Mouse (Mus musculus): ENCODE results near the gene Ndufb7. TPM values are rescaled to one million over a fixed set of nuclear protein-coding genes. Genes with fewer than 3 reads are reported as not detected.
"Not testable (repeated sequence)": the region's sequence is repeated elsewhere in the genome, so short reads cannot be mapped to it uniquely, and the experiment has no call there.

The Ndufb7 gene
- polyA plus RNA-seq, 1 experiment from 2014 or later, result 316 TPM

GRCm38 (mm10) chr8:83593325-83594166 lies 27.1 kb downstream of the Ndufb7 start:
- Histone ChIP-seq H3K4me2 (peak overlapping the region; percentile 84), H3K36me3 (no peaks in the 10 kb centered on the region), H3K4me3 (peak overlapping the region; percentile 87), H3K27ac (peak overlapping the region; percentile 81), H3K4me1 (peaks cover 17% of the 10 kb centered on the region; the same call in 1 of the 2 replicates), H3K27me3 (no peaks in the 10 kb centered on the region), H3K9ac (peak overlapping the region; percentile 89), H3K9me3 (no peaks in the 10 kb centered on the region)
- WGBS, result 2% methylated on average over 22 of the region's 22 CpGs
- ATAC-seq (ENCODE audit: borderline replicate concordance, extremely low read depth, low FRiP score, low TSS enrichment), result peak; percentile 8; the same call in 1 of the 2 replicates

GRCm38 (mm10) chr8:83594167-83595049 lies 27.9 kb downstream of the Ndufb7 start:
- H3K36me3 ChIP-seq, result no peaks in the 10 kb centered on the region
- H3K27ac ChIP-seq, result peak overlapping the region; percentile 81
- ATAC-seq (ENCODE audit: borderline replicate concordance, extremely low read depth, low FRiP score, low TSS enrichment), result peak; percentile 99
- H3K9ac ChIP-seq, result peak overlapping the region; percentile 89
- WGBS, result under 1% methylated on average over 43 of the region's 43 CpGs
- H3K27me3 ChIP-seq, result no peaks in the 10 kb centered on the region
- H3K4me2 ChIP-seq, result peak overlapping the region; percentile 84
- H3K4me1 ChIP-seq, result peaks cover 17% of the 10 kb centered on the region; the same call in 1 of the 2 replicates
- no peaks in the 10 kb centered on the region for H3K9me3 ChIP-seq
- peak overlapping the region; percentile 87 for H3K4me3 ChIP-seq

GRCm38 (mm10) chr8:83595050-83595345 lies 28.5 kb downstream of the Ndufb7 start:
- not testable (repeated sequence) for H3K27me3 ChIP-seq; H3K36me3 ChIP-seq; H3K9me3 ChIP-seq; ATAC-seq (ENCODE audit: borderline replicate concordance, extremely low read depth, low FRiP score, low TSS enrichment)
- WGBS, result 56% methylated on average over 3 of the region's 3 CpGs
- peak overlapping the region; percentile 87 for H3K4me3 ChIP-seq
- peak overlapping the region; percentile 84 for H3K4me2 ChIP-seq
- H3K27ac ChIP-seq, result peak overlapping the region; percentile 81
- H3K4me1 ChIP-seq, result peaks cover 17% of the 10 kb centered on the region; the same call in 1 of the 2 replicates
- H3K9ac ChIP-seq, result peak overlapping the region; percentile 45

GRCm38 (mm10) chr8:83596369-83596768 lies 29.9 kb downstream of the Ndufb7 start:
- no peak overlapping the region for H3K4me3 ChIP-seq
- H3K9me3 ChIP-seq, result no peaks in the 10 kb centered on the region
- no peak for ATAC-seq (ENCODE audit: borderline replicate concordance, extremely low read depth, low FRiP score, low TSS enrichment)
- peaks cover 17% of the 10 kb centered on the region; the same call in 1 of the 2 replicates for H3K4me1 ChIP-seq
- H3K4me2 ChIP-seq, result no peak overlapping the region
- no peaks in the 10 kb centered on the region for H3K27me3 ChIP-seq
- H3K36me3 ChIP-seq, result no peaks in the 10 kb centered on the region
- WGBS, result 18% methylated on average over 3 of the region's 3 CpGs
- H3K9ac ChIP-seq, result no peak overlapping the region
- no peak overlapping the region for H3K27ac ChIP-seq

GRCm38 (mm10) chr8:83598146-83598545 lies 31.7 kb downstream of the Ndufb7 start:
- no peak overlapping the region for H3K4me2 ChIP-seq
- no peak overlapping the region for H3K9ac ChIP-seq
- H3K27ac ChIP-seq, result no peak overlapping the region
- no peaks in the 10 kb centered on the region for H3K27me3 ChIP-seq
- no peak overlapping the region for H3K4me3 ChIP-seq
- WGBS, result 14% methylated on average over 1 of the region's 1 CpGs
- H3K9me3 ChIP-seq, result no peaks in the 10 kb centered on the region
- ATAC-seq (ENCODE audit: borderline replicate concordance, extremely low read depth, low FRiP score, low TSS enrichment), result no peak
- H3K36me3 ChIP-seq, result no peaks in the 10 kb centered on the region
- peaks cover 6% of the 10 kb centered on the region; the same call in 1 of the 2 replicates for H3K4me1 ChIP-seq

- H3K9me3 ChIP-seq, result no peaks in the 10 kb centered on the region
- H3K36me3 ChIP-seq, result no peaks in the 10 kb centered on the region
- H3K4me3 ChIP-seq, result no peak overlapping the region
- no peaks in the 10 kb centered on the region for H3K27me3 ChIP-seq
- no peak for ATAC-seq (ENCODE audit: borderline replicate concordance, extremely low read depth, low FRiP score, low TSS enrichment)
- 0 out of 2 replicates have a peak, but pooled peaks cover 3% of the 10 kb centered on the region for H3K4me1 ChIP-seq
- H3K4me2 ChIP-seq, result no peak overlapping the region
- H3K27ac ChIP-seq, result no peak overlapping the region
- no peak overlapping the region for H3K9ac ChIP-seq
Observed at GRCm38 (mm10) chr8:83599814-83600213, 33.3 kb downstream of the Ndufb7 start.

GRCm38 (mm10) chr8:83602650-83603029 lies 36.2 kb downstream of the Ndufb7 start:
- 67% methylated on average over 2 of the region's 2 CpGs for WGBS

GRCm38 (mm10) chr8:83607661-83608397 lies 41.4 kb downstream of the Ndufb7 start, which contains the start of the genes Tecr and Dnajb1:
Gene Tecr (minus strand): TSS chr8:83607971.
Gene Dnajb1 (plus strand): TSS chr8:83608193.
- Histone ChIP-seq H3K27me3 (no peaks in the 10 kb centered on the region), H3K9ac (peak within 1 kb of the TSS; percentile 94), H3K36me3 (peaks cover 31% of the 10 kb centered on the region), H3K4me3 (peak within 1 kb of the TSS; percentile 89), H3K9me3 (no peaks in the 10 kb centered on the region), H3K4me2 (peak within 1 kb of the TSS; percentile 57), H3K27ac (peak within 1 kb of the TSS; percentile 99), H3K4me1 (peaks cover 16% of the 10 kb centered on the region)
- WGBS, result under 1% methylated on average over 69 of the region's 69 CpGs
- ATAC-seq (ENCODE audit: borderline replicate concordance, extremely low read depth, low FRiP score, low TSS enrichment), result peak; percentile 98

More at GRCm38 (mm10) chr8:83602650-83603029, 36.2 kb downstream of the Ndufb7 start:
- H3K4me1 ChIP-seq, result peaks cover 9% of the 10 kb centered on the region
- no peak overlapping the region for H3K9ac ChIP-seq
- H3K9me3 ChIP-seq, result no peaks in the 10 kb centered on the region
- no peak overlapping the region for H3K27ac ChIP-seq
- no peak for ATAC-seq (ENCODE audit: borderline replicate concordance, extremely low read depth, low FRiP score, low TSS enrichment)
- no peak overlapping the region for H3K4me2 ChIP-seq
- H3K4me3 ChIP-seq, result no peak overlapping the region
- no peaks in the 10 kb centered on the region for H3K36me3 ChIP-seq
- no peaks in the 10 kb centered on the region for H3K27me3 ChIP-seq

- Histone ChIP-seq H3K27ac (peak overlapping the region; percentile 99), H3K36me3 (peaks cover 37% of the 10 kb centered on the region), H3K4me2 (peak overlapping the region; percentile 57), H3K9ac (peak overlapping the region; percentile 94), H3K27me3 (no peaks in the 10 kb centered on the region), H3K9me3 (no peaks in the 10 kb centered on the region), H3K4me3 (peak overlapping the region; percentile 89), H3K4me1 (peaks cover 16% of the 10 kb centered on the region)
- peak; percentile 84 for ATAC-seq (ENCODE audit: borderline replicate concordance, extremely low read depth, low FRiP score, low TSS enrichment)
- WGBS, result under 1% methylated on average over 51 of the region's 51 CpGs
Observed at GRCm38 (mm10) chr8:83608398-83608829, 41.9 kb downstream of the Ndufb7 start.

- H3K27me3 ChIP-seq, result no peaks in the 10 kb centered on the region
- peaks cover 16% of the 10 kb centered on the region for H3K4me1 ChIP-seq
- ATAC-seq (ENCODE audit: borderline replicate concordance, extremely low read depth, low FRiP score, low TSS enrichment), result no peak
- 20% methylated on average over 9 of the region's 9 CpGs for WGBS
- H3K27ac ChIP-seq, result peak overlapping the region; percentile 99; the same call in 1 of the 2 replicates
- no peaks in the 10 kb centered on the region for H3K9me3 ChIP-seq
- H3K4me3 ChIP-seq, result peak overlapping the region; percentile 89
- peak overlapping the region; percentile 94 for H3K9ac ChIP-seq
- H3K4me2 ChIP-seq, result peak overlapping the region; percentile 57
- peaks cover 41% of the 10 kb centered on the region for H3K36me3 ChIP-seq
Observed at GRCm38 (mm10) chr8:83609086-83609485, 42.6 kb downstream of the Ndufb7 start.

GRCm38 (mm10) chr8:83609547-83610180 lies 43.2 kb downstream of the Ndufb7 start:
- peak overlapping the region; percentile 57 for H3K4me2 ChIP-seq
- H3K27me3 ChIP-seq, result no peaks in the 10 kb centered on the region
- peaks cover 44% of the 10 kb centered on the region for H3K36me3 ChIP-seq
- ATAC-seq (ENCODE audit: borderline replicate concordance, extremely low read depth, low FRiP score, low TSS enrichment), result no peak
- H3K9me3 ChIP-seq, result no peaks in the 10 kb centered on the region
- peaks cover 16% of the 10 kb centered on the region for H3K4me1 ChIP-seq
- no peak overlapping the region for H3K27ac ChIP-seq
- H3K9ac ChIP-seq, result peak overlapping the region; percentile 94
- WGBS, result 88% methylated on average over 10 of the region's 10 CpGs
- peak overlapping the region; percentile 89 for H3K4me3 ChIP-seq

Data from lung, embryonic 15.5 days (tissue).